Mouse (Mus musculus): Measurements from ENCODE around the gene Trpc7. TPM values are rescaled to one million over a fixed set of nuclear protein-coding genes. Genes with fewer than 3 reads are reported as not detected.
A peak's percentile ranks its signal among the peaks of the same experiment; 100 is the strongest.

Gene Trpc7
- polyA plus RNA-seq, 1 experiment from 2014 or later: 6.3 TPM

- H3K9me3 ChIP-seq (ENCODE audit: control insufficient read depth, low read length): no peaks in the 10 kb centered on the region
- no peak overlapping the region for H3K27ac ChIP-seq (ENCODE audit: low read length)
- H3K36me3 ChIP-seq (ENCODE audit: control insufficient read depth, insufficient read depth): no peaks in the 10 kb centered on the region
- 33% methylated on average over 6 of the region's 6 CpGs for WGBS
- H3K27me3 ChIP-seq (replicated peaks; ENCODE audit: control insufficient read depth, insufficient read depth, low read length): peaks cover 11% of the 10 kb centered on the region; the same call in 1 of the 2 replicates
- 0 out of 2 replicates have a peak, but pooled peaks have one; percentile 31 for ATAC-seq
- H3K4me1 ChIP-seq (replicated peaks; ENCODE audit: control insufficient read depth, insufficient read depth, low read length): peaks cover 17% of the 10 kb centered on the region
- H3K4me3 ChIP-seq (replicated peaks; ENCODE audit: low read length): no peak overlapping the region
- no peak overlapping the region for H3K4me2 ChIP-seq (ENCODE audit: low read length)
- no peak overlapping the region for H3K9ac ChIP-seq (replicated peaks; ENCODE audit: low read depth, low read length)
These were observed 137.3 kb downstream of the Trpc7 start for GRCm38 (mm10) chr13:56758492-56758891.

GRCm38 (mm10) chr13:56757201-56757600, 138.6 kb downstream of the Trpc7 start:
- H3K27ac ChIP-seq (ENCODE audit: low read length): no peak overlapping the region
- H3K4me1 ChIP-seq (replicated peaks; ENCODE audit: control insufficient read depth, insufficient read depth, low read length): peaks cover 17% of the 10 kb centered on the region
- H3K4me3 ChIP-seq (replicated peaks; ENCODE audit: low read length): no peak overlapping the region
- no peaks in the 10 kb centered on the region for H3K36me3 ChIP-seq (ENCODE audit: control insufficient read depth, insufficient read depth)
- WGBS: 49% methylated on average over 12 of the region's 12 CpGs
- no peak overlapping the region for H3K9ac ChIP-seq (replicated peaks; ENCODE audit: low read depth, low read length)
- no peaks in the 10 kb centered on the region for H3K9me3 ChIP-seq (ENCODE audit: control insufficient read depth, low read length)
- H3K4me2 ChIP-seq (ENCODE audit: low read length): no peak overlapping the region
- peaks cover 21% of the 10 kb centered on the region for H3K27me3 ChIP-seq (replicated peaks; ENCODE audit: control insufficient read depth, insufficient read depth, low read length)
- no peak for ATAC-seq

GRCm38 (mm10) chr13:56755871-56756270, 139.9 kb downstream of the Trpc7 start:
- Histone ChIP-seq H3K9ac (replicated peaks; ENCODE audit: low read depth, low read length) (no peak overlapping the region), H3K4me2 (ENCODE audit: low read length) (no peak overlapping the region), H3K4me3 (replicated peaks; ENCODE audit: low read length) (no peak overlapping the region), H3K27ac (ENCODE audit: low read length) (no peak overlapping the region), H3K27me3 (replicated peaks; ENCODE audit: control insufficient read depth, insufficient read depth, low read length) (peaks cover 28% of the 10 kb centered on the region), H3K4me1 (replicated peaks; ENCODE audit: control insufficient read depth, insufficient read depth, low read length) (peaks cover 16% of the 10 kb centered on the region), H3K36me3 (ENCODE audit: control insufficient read depth, insufficient read depth) (no peaks in the 10 kb centered on the region), H3K9me3 (ENCODE audit: control insufficient read depth, low read length) (no peaks in the 10 kb centered on the region)
- ATAC-seq: no peak
- 61% methylated on average over 6 of the region's 6 CpGs for WGBS

GRCm38 (mm10) chr13:56753192-56753951, 142.4 kb downstream of the Trpc7 start, which contains the start of gene Gm45623:
TSS of gene Gm45623 (minus strand) at chr13:56753827.
- H3K4me1 ChIP-seq (replicated peaks; ENCODE audit: control insufficient read depth, insufficient read depth, low read length): peaks cover 16% of the 10 kb centered on the region
- H3K4me2 ChIP-seq (ENCODE audit: low read length): peak within 1 kb of the TSS; percentile 91
- H3K4me3 ChIP-seq (replicated peaks; ENCODE audit: low read length): peak within 1 kb of the TSS; percentile 51
- no peak within 1 kb of the TSS for H3K27ac ChIP-seq (ENCODE audit: low read length)
- H3K9ac ChIP-seq (replicated peaks; ENCODE audit: low read depth, low read length): peak within 1 kb of the TSS; percentile 58
- H3K27me3 ChIP-seq (replicated peaks; ENCODE audit: control insufficient read depth, insufficient read depth, low read length): peaks cover 28% of the 10 kb centered on the region
- H3K9me3 ChIP-seq (ENCODE audit: control insufficient read depth, low read length): no peaks in the 10 kb centered on the region
- ATAC-seq: 0 out of 2 replicates have a peak, but pooled peaks have one; percentile 27
- WGBS: under 1% methylated on average over 61 of the region's 71 CpGs
- H3K36me3 ChIP-seq (ENCODE audit: control insufficient read depth, insufficient read depth): no peaks in the 10 kb centered on the region

GRCm38 (mm10) chr13:56752474-56753191, 143.2 kb downstream of the Trpc7 start:
- Histone ChIP-seq H3K36me3 (ENCODE audit: control insufficient read depth, insufficient read depth) (no peaks in the 10 kb centered on the region), H3K4me1 (replicated peaks; ENCODE audit: control insufficient read depth, insufficient read depth, low read length) (peaks cover 16% of the 10 kb centered on the region), H3K4me3 (replicated peaks; ENCODE audit: low read length) (peak overlapping the region; percentile 51), H3K9ac (replicated peaks; ENCODE audit: low read depth, low read length) (peak overlapping the region; percentile 58), H3K9me3 (ENCODE audit: control insufficient read depth, low read length) (no peaks in the 10 kb centered on the region), H3K4me2 (ENCODE audit: low read length) (peak overlapping the region; percentile 91), H3K27ac (ENCODE audit: low read length) (no peak overlapping the region), H3K27me3 (replicated peaks; ENCODE audit: control insufficient read depth, insufficient read depth, low read length) (peaks cover 28% of the 10 kb centered on the region)
- ATAC-seq: peak; percentile 51
- WGBS: 1% methylated on average over 41 of the region's 41 CpGs

GRCm38 (mm10) chr13:56751774-56752173, 144.0 kb downstream of the Trpc7 start:
- Histone ChIP-seq H3K4me1 (replicated peaks; ENCODE audit: control insufficient read depth, insufficient read depth, low read length) (peaks cover 16% of the 10 kb centered on the region), H3K27ac (ENCODE audit: low read length) (no peak overlapping the region), H3K9me3 (ENCODE audit: control insufficient read depth, low read length) (no peaks in the 10 kb centered on the region), H3K4me3 (replicated peaks; ENCODE audit: low read length) (no peak overlapping the region), H3K36me3 (ENCODE audit: control insufficient read depth, insufficient read depth) (no peaks in the 10 kb centered on the region), H3K4me2 (ENCODE audit: low read length) (no peak overlapping the region), H3K27me3 (replicated peaks; ENCODE audit: control insufficient read depth, insufficient read depth, low read length) (peaks cover 28% of the 10 kb centered on the region), H3K9ac (replicated peaks; ENCODE audit: low read depth, low read length) (no peak overlapping the region)
- 14% methylated on average over 5 of the region's 5 CpGs for WGBS
- ATAC-seq: no peak

- WGBS: 90% methylated on average over 7 of the region's 7 CpGs
- Histone ChIP-seq H3K36me3 (ENCODE audit: control insufficient read depth, insufficient read depth) (no peaks in the 10 kb centered on the region), H3K4me2 (ENCODE audit: low read length) (no peak overlapping the region), H3K4me1 (replicated peaks; ENCODE audit: control insufficient read depth, insufficient read depth, low read length) (peaks cover 16% of the 10 kb centered on the region), H3K27ac (ENCODE audit: low read length) (no peak overlapping the region), H3K4me3 (replicated peaks; ENCODE audit: low read length) (no peak overlapping the region), H3K27me3 (replicated peaks; ENCODE audit: control insufficient read depth, insufficient read depth, low read length) (peaks cover 24% of the 10 kb centered on the region), H3K9ac (replicated peaks; ENCODE audit: low read depth, low read length) (no peak overlapping the region), H3K9me3 (ENCODE audit: control insufficient read depth, low read length) (no peaks in the 10 kb centered on the region)
- ATAC-seq: no peak
These were observed 146.4 kb downstream of the Trpc7 start for GRCm38 (mm10) chr13:56749377-56749776.

GRCm38 (mm10) chr13:56747554-56747953, 148.2 kb downstream of the Trpc7 start:
- ATAC-seq: no peak
- Histone ChIP-seq H3K9me3 (ENCODE audit: control insufficient read depth, low read length) (no peaks in the 10 kb centered on the region), H3K9ac (replicated peaks; ENCODE audit: low read depth, low read length) (no peak overlapping the region), H3K27ac (ENCODE audit: low read length) (no peak overlapping the region), H3K36me3 (ENCODE audit: control insufficient read depth, insufficient read depth) (no peaks in the 10 kb centered on the region), H3K4me3 (replicated peaks; ENCODE audit: low read length) (no peak overlapping the region), H3K27me3 (replicated peaks; ENCODE audit: control insufficient read depth, insufficient read depth, low read length) (peaks cover 10% of the 10 kb centered on the region), H3K4me2 (ENCODE audit: low read length) (no peak overlapping the region), H3K4me1 (replicated peaks; ENCODE audit: control insufficient read depth, insufficient read depth, low read length) (peaks cover 3% of the 10 kb centered on the region)
- WGBS: 73% methylated on average over 8 of the region's 8 CpGs

GRCm38 (mm10) chr13:56746739-56747532, 148.9 kb downstream of the Trpc7 start:
- H3K9ac ChIP-seq (replicated peaks; ENCODE audit: low read depth, low read length): no peak overlapping the region
- H3K4me3 ChIP-seq (replicated peaks; ENCODE audit: low read length): no peak overlapping the region
- WGBS: 84% methylated on average over 10 of the region's 10 CpGs
- no peak overlapping the region for H3K27ac ChIP-seq (ENCODE audit: low read length)
- no peak for ATAC-seq
- peaks cover 5% of the 10 kb centered on the region for H3K27me3 ChIP-seq (replicated peaks; ENCODE audit: control insufficient read depth, insufficient read depth, low read length)
- H3K9me3 ChIP-seq (ENCODE audit: control insufficient read depth, low read length): no peaks in the 10 kb centered on the region
- no peaks in the 10 kb centered on the region for H3K36me3 ChIP-seq (ENCODE audit: control insufficient read depth, insufficient read depth)
- peaks cover 4% of the 10 kb centered on the region; the same call in 1 of the 2 replicates for H3K4me1 ChIP-seq (replicated peaks; ENCODE audit: control insufficient read depth, insufficient read depth, low read length)
- H3K4me2 ChIP-seq (ENCODE audit: low read length): no peak overlapping the region

Data from forebrain, embryonic 16.5 days (tissue).